Mouse (Mus musculus) kidney, postnatal 14 days (tissue): Measurements from ENCODE around the gene Ntm.

ENCODE experiments used
- DNase-seq: peaks from one replicate; pipeline ENCODE4 v3.0.0; 2022; ENCODE audit warnings: mixed read lengths

Gene Ntm

DNA sequence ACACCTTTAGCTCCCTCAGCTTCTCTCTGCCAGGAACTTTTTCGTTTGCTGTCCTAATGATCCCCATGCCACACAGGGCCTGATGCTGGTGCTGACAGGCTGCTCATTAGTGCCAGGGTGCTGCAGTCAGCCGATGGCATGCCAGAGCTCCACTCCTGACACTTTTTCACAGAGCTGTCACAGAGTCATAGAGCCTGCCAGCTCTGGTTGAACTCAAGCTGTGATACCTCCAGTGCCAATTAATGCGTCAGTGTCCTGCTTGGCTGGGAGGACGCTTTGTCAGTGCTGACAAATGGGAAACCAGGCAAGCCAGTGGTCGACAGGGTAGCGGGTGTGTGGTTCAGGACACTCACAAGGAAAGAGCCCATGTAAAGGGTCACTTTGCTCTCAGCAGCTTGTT lies 858.9 kb downstream of the Ntm start:
- DNase-seq: no peak

DNA sequence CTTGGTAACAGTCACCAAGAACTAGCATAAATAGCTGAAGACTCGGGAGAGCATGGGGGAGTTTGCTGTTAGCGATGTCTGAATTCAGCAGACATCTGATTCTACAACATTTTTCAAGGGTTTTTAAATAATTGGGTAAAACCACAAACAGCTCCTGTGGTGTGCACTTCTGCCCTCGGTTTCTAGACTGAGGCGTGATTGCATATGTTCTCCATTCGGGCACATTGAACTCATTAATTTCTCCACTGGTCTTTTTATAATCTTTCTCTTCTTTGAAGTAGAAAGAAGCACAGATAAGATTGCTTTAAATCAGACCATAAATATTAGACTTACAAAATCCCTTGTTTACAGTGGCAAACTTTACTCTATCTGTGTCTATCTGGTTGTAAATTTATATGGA lies 862.3 kb downstream of the Ntm start:
- DNase-seq: no peak

DNA sequence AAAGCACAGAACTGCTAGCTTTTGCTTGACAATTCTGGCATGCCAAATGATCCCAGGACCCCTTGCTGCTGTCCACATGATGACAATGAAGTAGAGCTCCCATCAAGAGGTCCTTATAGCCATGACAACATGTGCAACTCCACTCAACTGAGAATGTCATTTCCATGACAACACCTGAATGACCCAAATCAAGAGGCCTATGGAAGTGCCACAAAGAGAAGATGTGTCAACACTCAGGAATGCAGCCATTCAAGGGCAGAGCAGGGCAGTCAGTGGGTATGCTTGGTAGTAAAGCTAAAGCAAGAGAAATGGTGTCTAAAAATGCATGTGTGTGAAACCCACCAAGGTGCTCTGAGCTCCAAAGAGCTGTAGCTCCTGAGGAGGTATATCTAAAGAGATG lies 870.5 kb downstream of the Ntm start:
- DNase-seq: no peak

DNA sequence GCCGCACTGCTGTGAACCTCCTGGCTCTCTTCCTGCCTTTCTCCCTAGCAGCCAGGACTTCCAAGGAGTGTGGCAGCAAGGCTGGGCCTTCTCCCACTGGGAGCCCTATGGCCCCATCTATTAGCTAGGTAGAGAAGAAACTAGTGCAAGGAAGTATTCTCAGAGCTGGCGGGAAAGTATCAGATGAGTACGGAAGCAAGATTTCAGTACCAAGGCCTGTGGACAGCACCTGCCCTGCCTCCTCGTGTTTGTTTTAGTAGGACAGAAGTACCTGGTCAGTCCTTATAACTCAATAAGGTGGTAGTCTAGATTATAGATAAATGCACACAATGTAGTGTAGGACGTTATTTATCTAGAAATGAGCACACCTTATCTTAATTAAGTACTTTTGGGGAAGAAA lies 874.3 kb downstream of the Ntm start:
- no peak for DNase-seq

DNA sequence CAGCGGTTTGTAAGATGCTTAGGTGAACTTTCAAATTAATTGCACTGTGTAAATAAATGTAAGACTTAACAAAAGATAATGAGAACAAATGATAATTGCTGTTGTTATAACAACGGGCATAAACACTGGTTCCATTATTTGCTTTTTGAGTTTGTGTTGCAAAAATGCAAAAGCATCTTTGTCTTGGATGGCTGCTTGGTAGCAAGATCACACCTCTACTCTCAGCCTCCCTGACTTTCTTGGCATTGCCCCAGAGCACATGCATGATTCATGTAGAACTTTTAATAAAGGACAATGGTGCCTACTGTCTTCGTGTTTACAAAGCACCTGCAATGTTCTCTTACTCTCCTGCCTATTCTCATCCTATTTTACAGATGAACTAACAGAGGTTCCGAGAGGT lies 875.3 kb downstream of the Ntm start:
- no peak for DNase-seq

DNA sequence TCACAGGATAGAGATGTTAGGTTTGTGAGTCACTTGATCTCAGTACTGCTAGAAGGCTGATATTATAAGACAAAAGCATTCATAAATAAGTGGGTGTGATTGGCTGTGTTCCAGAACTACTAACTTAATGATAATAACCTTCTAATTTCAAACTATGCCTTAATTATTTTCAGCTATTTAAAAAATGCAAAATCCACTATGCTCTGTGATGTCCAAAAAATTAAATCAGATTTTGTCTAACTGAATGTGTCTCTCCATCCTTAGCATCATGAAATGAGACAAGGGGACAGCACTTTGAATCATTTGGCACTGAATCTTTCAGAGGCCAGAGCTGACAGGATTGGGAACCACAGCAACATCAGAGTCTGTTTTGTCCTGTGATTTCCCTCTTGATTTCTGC lies 875.8 kb downstream of the Ntm start:
- no peak for DNase-seq

DNA sequence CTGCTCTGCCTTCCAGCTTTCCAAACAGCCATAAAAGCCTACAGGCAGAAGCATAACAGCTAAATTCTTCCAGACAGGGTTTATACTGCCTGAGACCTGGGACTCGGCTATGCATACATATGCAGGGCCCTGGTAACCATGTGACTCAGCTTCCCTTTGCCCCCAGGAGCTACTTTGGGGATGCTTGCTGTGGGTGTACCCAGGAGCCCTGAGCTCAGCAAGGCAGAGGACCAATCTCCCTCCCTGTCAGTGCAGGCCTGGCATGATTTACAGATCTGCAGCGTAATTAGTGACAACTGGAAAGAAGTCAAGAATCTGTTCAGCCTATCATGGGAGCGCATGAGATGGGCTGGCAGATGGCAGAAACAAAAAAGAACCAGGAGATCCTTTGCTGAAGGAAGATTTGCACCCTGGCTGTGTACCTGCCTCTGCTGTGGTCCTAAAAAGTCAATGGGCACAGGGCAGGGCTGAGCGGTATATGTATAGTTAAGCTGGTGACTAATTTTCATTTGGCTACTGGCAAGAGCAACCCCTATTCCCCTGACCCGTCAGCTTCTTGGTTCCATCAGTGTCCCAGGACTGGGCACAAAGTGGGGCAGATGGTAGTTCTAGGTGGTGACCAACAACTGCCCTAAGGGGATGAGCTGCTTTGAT lies 886.9 kb downstream of the Ntm start:
- no peak for DNase-seq

DNA sequence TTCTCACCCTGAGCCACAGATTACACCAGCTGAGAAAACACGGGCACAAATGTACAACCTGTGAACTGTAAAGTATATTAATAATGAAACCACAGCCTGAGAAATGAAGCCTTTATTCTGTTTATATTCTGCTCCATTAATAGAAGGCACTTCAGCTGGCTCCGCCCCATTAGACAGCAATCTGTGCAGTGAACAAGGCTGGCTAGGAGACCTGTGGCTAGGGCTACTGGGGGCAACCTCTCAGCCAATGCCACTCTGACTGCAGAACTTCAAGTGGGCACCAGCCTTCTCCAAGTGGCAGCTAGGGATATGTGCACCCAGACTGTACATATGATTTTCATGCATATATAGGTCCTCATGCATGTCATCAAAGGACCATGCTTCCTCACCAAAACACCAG lies 887.7 kb downstream of the Ntm start:
- DNase-seq: no peak

DNA sequence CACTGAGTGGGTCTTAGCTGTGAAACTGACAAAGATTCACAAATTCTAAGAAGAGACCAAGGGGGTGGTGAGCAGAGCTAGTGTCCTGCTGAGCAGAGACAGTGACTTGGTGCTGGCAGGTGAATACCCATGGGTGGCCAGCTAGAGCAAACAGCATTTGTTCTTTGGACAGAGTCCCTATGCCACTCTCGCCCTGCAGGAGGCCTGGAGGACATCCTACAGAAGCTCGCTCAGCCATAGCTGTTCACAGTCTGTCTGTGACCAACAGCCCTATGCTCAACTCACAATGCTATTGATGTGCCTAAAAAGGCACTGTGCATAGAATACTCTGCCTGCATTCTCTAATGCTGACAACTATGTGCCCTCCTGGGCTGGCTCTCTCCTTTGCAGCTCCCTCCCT lies 888.4 kb downstream of the Ntm start:
- no peak for DNase-seq

DNA sequence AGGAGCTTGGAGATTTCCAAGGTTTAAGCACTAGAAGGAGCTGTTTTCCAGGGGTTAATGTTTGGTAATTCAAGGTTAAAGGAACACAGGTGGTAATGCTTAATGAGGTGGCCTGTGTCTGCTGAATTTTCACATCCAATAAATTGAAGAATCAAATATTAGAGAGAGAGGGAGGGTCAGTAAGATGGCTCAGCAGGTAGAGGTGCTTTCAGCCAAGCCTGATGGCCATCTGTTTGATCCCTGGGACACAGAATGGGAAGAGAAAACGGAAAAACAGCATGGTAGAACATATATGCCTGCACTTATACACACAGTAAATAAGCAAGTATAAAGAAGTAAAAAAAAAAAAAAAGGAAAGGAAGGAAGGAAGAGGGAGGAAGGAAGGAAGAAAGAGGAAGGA lies 890.9 kb downstream of the Ntm start:
- DNase-seq: no peak

DNA sequence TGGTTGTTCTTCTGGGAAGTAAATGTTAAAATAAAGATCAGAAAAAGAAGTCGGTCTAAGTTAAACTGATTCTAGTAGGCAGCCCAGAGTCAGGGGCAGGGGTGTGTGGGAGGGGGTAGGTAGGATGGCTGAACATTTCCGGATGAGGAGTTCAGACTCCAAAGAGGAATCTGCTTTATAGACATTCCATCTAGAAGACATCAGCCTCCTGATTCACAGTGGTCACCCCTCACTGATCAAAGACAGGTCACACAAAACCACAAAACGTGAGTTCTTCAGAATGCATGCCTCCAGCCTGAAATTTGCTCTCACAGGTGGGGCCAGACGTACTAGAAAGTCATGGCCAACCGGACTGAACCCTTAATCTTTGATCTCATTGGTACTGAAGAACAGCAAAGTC lies 895.4 kb downstream of the Ntm start:
- no peak for DNase-seq

DNA sequence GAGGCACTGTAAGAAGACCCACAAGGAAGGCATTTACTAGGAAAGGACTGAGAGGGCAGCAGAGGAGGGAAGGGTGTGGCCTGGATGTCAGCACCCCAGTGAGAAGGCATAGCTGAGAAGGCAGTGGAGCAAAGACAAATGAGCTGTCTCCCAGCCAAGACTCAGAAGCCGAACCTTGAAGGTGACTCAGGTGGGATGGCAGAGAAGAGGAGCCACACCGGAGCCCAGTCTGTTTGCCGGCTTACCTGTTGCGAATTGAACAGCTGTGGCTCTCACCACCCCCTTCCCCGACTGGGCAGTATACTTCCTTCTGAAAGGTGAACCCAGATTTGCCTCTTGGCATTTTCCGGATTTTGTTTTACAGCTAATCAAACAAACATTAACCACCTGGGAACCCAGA lies 902.6 kb downstream of the Ntm start:
- DNase-seq: no peak

DNA sequence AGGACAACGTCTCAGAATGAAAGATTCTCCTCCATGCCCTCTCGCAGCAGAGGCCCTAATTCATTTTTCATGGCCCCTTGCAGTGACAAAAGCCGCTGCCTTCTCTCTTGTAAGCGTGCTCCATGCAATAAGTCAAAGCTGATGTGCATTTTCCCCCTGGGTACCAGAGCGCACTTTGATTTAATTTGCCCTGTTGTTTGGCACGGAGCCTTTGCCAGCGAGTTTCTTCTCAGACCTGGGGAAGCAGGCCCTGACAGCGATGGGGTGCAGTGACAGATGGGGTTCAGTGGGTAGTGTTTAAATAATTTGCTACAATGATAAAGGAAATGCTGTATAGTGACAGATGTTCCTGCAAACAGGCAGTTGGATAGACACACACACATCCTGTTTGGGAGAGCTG lies 904.1 kb downstream of the Ntm start:
- DNase-seq: no peak

DNA sequence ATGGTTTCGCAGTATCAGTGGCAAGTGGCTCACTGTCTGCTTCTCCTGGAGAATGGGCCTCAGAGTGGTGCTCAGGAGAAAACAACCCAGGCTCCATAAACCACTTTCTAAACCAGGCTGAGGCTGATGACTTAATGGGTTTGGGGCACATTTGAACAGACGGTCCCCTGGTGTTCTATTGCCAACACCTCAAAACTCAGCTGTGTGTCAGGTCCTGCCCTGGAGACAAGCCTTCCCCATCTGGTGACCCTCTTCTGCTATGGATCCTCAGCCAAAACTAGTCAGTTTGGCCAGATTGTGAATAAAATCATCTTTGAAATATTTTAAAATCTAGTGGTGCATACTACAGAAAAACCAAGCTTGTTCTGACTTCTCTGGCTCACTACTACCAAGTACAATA lies 907.3 kb downstream of the Ntm start:
- DNase-seq: no peak

DNA sequence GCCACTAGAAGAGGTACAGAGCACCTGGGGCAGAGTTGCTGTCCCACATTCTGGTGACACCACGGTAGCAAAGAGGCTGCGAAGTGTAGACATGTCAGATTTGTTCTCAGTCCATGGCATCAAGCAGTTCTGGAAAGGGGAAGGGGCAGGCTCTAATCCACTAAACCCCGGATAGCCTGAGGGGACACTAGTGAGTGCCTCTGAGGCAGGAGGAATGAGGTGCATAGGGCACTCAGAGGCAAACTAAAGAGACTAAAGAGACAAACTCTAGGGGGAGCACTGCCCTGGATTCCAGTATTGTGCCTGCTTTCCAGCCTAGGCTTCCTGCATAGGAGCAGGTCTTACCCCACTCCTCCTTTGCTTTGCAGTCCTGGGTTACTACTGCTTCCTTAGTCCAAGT lies 926.5 kb downstream of the Ntm start:
- no peak for DNase-seq

DNA sequence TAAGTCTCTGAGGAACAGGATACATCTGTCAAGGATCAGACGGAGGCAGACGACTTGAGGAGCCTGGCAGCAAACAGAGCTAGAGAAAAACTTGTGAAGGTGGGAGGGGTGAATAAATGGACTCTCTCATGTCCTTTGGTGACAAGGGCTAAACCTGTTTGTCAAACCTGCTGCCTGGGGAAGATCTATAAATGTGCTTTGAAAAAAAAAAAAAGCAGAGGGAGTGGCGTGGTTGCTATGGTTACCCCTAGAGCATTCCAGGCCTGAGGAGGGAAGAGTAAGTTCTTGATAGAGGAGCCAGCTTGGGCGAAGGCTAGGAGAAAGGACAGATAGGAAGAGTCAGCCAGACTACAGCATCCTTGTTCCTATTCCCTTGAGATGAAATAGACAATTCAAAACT lies 926.9 kb downstream of the Ntm start:
- no peak for DNase-seq

DNA sequence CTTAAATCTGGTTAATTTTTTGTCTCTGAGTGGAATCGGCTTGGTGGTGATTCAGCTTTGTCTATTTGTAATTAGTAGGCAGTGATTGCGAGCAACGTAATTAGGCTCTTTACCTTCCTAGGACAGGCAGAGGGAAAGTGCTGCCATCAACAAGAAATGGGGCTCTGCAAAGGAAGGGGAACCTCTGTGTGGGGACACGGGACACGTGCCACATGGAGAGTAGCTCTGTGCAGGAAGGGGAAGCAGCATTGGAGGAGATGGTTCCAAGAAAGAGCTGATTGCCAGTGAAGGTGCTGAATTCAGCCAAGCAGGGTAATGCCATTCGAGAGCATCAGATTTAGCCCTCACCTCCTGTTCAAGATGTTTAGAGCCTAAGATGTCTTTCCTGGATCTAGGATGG lies 936.5 kb downstream of the Ntm start:
- no peak for DNase-seq

DNA sequence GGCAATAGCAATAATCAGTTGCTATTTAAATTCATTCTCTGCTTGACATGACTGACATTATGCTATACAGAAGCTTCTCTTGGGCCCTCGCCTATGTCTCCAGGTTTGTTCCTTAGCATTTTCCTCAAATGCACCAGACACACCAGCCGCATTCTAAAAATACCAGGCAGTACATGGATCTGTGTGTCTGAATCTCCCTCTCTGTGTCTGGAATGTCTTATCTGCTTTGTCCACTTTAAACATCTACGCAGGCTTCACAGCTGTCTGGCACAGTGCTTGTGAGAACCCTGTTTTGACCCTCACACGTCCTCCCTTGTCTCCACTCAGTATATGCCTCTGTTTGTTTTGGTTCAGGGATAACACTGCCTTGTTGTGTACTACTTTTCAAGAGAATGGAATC lies 937.3 kb downstream of the Ntm start:
- DNase-seq: no peak

DNA sequence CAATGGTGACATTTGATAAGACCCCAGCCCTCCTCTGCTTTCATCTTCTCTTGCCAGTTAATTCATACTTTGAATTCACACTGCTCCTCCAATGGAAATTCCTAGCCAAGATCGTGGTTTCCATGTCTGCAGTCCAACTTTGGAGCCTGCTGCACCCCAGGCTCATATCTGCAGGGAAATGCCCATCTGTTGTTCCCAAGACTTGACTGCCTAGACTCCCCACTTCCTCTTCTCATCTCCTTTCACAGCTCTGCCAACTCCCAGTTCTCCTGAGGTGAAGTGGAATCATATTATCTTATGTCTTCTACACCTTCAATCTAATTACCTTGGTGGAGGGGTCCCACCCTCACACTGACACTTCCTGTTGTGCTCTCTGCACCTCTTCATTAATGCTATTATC lies 937.8 kb downstream of the Ntm start:
- DNase-seq: no peak

DNA sequence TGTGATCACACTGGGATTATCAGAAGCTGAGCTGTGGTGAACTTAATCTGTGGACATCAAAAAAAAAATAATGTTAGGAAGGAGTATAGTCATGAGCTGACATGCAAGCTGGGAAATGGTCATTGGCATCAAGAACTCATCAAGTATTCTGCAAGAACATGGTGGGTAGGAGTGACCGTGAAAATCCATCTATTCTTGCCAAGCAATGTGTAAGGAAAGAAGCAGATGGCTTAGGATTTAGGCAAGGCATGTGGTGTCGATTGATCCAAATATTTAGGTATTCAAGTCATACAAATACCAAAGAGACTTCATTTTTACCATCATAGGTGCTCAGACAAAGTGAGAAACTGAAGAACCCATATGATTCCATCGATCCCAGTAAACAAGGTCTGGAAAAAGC lies 946.1 kb downstream of the Ntm start:
- DNase-seq: no peak

DNA sequence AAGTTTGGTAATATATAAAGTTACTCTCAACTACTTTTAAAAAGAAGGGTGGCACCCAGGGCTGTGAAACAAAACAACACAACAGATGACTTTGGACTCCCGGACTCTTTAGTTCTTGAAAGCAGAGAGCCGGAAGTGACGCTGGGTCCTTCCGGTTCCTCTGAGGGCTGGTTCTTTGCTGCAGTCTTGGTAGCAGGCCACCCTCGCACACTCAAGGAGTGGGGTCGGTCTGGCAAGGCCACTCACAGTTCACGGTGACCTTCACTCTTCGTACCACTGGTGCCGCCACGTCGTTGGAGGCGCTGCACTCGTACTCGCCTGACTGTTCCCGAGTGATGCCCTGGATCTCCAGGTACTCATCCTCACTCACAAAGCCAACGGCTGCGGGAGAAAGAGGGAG lies 949.1 kb downstream of the Ntm start:
- no peak for DNase-seq

DNA sequence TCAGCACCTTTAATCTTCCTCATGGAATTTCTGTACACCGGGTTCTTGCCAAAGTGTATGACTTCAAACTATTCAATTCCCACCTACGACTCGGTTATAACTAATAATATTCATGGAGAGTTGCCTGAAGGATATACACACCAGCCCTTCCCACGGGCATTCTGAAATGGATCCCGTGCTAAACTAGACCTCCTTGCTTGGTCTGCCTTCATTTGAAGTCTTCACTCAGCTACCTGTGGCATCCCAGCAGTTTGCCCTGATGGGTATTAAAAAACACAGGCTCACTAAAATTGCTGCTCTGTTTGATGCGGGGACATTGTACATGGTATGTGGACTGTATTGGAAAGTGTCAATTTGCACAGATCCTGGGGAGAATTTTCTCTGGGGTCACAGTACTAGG lies 950.4 kb downstream of the Ntm start:
- no peak for DNase-seq

DNA sequence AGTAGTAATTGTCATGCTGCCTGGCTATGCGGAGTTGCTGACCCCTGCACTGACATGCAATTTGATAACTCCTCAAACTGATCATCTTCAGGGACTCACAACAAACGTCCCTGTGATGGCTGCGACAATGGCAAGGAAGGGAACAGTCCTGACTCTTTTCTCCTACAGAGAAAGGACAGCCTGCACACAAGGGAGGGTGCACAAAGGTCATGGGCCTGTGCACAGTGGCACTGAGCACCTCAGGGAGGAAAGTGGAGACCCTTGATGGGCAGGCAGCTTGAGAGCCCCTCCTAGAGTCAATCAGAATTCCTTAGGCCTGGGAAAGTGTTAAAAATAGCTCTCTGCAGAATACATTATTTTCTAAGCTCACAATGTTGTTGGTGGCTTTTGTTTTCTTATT lies 951.5 kb downstream of the Ntm start:
- no peak for DNase-seq

DNA sequence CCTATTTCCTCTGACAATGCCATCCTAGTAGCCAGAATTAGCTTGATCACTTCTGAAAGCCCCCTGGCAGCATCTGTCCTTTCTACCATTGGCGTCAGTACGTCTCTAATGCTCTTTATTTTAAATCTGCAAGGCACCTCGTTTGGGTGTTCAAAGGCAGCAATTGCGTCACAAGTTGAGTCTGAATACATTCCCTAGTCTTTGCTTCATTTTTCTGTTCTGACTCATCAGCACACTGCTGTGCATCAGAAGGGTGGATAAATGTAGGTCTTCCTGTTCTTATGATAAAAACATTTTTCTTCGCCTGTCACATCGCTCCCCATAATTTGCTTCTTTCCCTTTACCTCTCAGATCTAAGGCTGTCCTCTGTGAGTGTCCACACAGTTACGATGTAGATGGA lies 958.4 kb downstream of the Ntm start:
- no peak for DNase-seq

DNA sequence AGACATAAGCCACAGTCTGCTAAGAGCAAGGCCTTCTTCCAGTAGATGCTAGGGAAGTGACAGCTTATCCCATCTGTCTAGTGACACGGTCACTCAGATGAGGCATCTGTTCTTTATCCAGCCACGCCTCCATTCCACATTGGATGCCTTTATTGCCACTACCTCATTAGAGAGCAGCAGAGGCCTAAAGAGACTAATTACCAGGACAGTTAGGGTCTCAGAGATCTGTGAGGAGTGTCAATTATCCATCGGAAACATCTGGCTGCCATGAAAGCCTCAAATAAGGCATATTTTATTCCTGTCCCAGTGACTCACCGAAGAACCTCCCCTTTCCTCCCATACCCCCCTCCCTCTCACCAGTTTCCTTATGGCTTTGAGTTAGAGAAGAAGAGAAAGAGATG lies 963.0 kb downstream of the Ntm start:
- DNase-seq: no peak

DNA sequence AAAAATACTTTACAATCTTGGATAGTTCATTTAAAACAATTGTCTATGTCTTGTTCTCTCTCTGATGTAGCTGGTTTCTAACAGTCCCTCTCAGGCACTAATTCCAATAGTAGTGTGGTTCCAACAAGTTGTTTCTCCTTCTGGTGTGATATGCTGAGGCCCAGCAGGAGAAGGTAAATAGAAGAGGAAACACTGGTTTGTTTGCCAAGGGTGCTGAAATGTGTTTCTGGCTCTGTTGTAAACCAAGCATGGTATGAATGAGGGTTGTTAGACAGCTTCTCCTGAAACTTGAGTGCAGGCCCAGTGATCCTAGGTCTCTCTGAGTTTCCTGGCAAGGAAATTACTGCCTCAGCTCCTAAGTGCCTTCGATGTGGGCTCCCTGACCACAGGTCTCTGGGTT lies 985.7 kb downstream of the Ntm start:
- no peak for DNase-seq
